Comparison of ENCODE assay signal across 20 mouse cellular contexts in the genomic region with DNA sequence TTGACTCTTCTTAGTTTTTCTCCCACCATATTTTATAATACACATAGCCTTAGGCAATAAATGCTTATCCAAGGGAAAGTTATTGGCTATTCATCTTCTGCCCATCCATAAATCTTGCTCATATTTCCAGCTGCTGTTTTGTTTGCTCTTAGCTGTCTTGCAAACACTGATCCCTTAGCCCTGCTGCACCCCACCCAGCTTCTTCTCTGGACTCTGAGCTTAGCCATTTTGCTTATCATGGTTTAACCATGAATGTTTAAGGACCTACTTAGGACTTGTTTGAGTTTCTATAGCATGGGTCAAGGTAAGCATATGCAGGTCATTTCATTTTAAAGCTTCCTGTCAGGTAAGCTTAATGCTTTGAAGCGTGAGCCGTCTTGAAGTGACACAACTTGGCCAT.
"Had no signal": no experiment of that assay in that cellular context is flagged by ENCODE, and none has a peak within 500 bp of the region (broad histone marks: within the 10 kb centered on the region; RNA-seq: fewer than 3 reads in every experiment).

No protein-coding gene starts in this region.

- H3K9me3 ChIP-seq: kidney, embryonic 15.5 days; limb, embryonic 12.5 days; limb, embryonic 15.5 days; midbrain, embryonic 12.5 days; midbrain, embryonic 15.5 days; neural tube, embryonic 12.5 days had no signal

- ATAC-seq: liver, postnatal 0 days; lung, postnatal 0 days; midbrain, embryonic 15.5 days had no signal

- H3K36me3 ChIP-seq: kidney, embryonic 15.5 days; limb, embryonic 12.5 days; limb, embryonic 15.5 days; midbrain, embryonic 12.5 days; midbrain, embryonic 15.5 days; neural tube, embryonic 12.5 days had no signal

- H3K27me3 ChIP-seq: kidney, embryonic 15.5 days; limb, embryonic 12.5 days; limb, embryonic 15.5 days; midbrain, embryonic 12.5 days; midbrain, embryonic 15.5 days; neural tube, embryonic 12.5 days had no signal

- H3K27ac ChIP-seq: kidney, embryonic 15.5 days; limb, embryonic 12.5 days; limb, embryonic 15.5 days; liver, embryonic 14.5 days; macrophage; midbrain, embryonic 12.5 days; midbrain, embryonic 15.5 days; neural tube, embryonic 12.5 days had no signal

- H3K9ac ChIP-seq: kidney, embryonic 15.5 days; limb, embryonic 12.5 days; limb, embryonic 15.5 days; liver, embryonic 14.5 days; liver, postnatal 0 days; lung, embryonic 14.5 days; midbrain, embryonic 12.5 days; midbrain, embryonic 15.5 days; neural tube, embryonic 12.5 days had no signal

- DNase-seq: kidney, adult 11 months; kidney, adult 8-10 months; kidney, postnatal 10 days; kidney, postnatal 36 days; left cerebral cortex, postnatal 4 days; liver, postnatal 0 days; lung, embryonic 14.5 days; right cerebral cortex, postnatal 14 days; right cerebral cortex, postnatal 4 days; thymus, postnatal 25 days had no signal

- H3K4me3 ChIP-seq: kidney, embryonic 15.5 days; limb, embryonic 12.5 days; limb, embryonic 15.5 days; midbrain, embryonic 12.5 days; midbrain, embryonic 15.5 days; neural tube, embryonic 12.5 days had no signal

- H3K4me1 ChIP-seq: kidney, embryonic 15.5 days; limb, embryonic 12.5 days; limb, embryonic 15.5 days; midbrain, embryonic 12.5 days; midbrain, embryonic 15.5 days; neural tube, embryonic 12.5 days had no signal

- H3K4me2 ChIP-seq: kidney, embryonic 15.5 days; limb, embryonic 12.5 days; limb, embryonic 15.5 days; liver, embryonic 11.5 days; lung, embryonic 14.5 days; midbrain, embryonic 12.5 days; midbrain, embryonic 15.5 days; neural tube, embryonic 12.5 days had no signal
